Mouse (Mus musculus): Measurements from ENCODE around the gene Otos.

Gene Otos

GRCm38 (mm10) chr1:92605482-92605881 lies 43.2 kb downstream of the Otos start, which contains the start of gene Olfr1410:
TSS of gene Olfr1410 (plus strand) at chr1:92605782.
- no peak for DNase-seq

GRCm38 (mm10) chr1:92596019-92596418 lies 52.6 kb downstream of the Otos start:
- DNase-seq: no peak

All from lung, postnatal 4 days (tissue).